Mouse (Mus musculus) neural tube, embryonic 13.5 days (tissue): ENCODE measurements around the gene Gm28308. TPM values are rescaled to one million over a fixed set of nuclear protein-coding genes. Genes with fewer than 3 reads are reported as not detected.
A peak's percentile ranks its signal among the peaks of the same experiment; 100 is the strongest.

Experiments
- ATAC-seq: fragments of 200-750 bp; cut with Nextera tagmentation; 2 replicates; pipeline ENCODE4 v1.8.0; 2017; ENCODE audit warnings: low read depth, mild to moderate bottlenecking, moderate TSS enrichment, moderate library complexity
- H3K27ac ChIP-seq: fragments of 300-500 bp; sonication (generic); replicated peaks from 2 replicates; pipeline ENCODE4 v1.5.1; 2015; ENCODE audit warnings: moderate library complexity, mild to moderate bottlenecking, inconsistent platforms
- H3K27me3 ChIP-seq: fragments of 300-500 bp; sonication (generic); 2 replicates; pipeline ENCODE4 v1.6.1; 2015; ENCODE audit warnings: mild to moderate bottlenecking, inconsistent platforms
- H3K36me3 ChIP-seq: fragments of 300-500 bp; sonication (generic); 2 replicates; pipeline ENCODE4 v1.6.1; 2015; ENCODE audit warnings: mild to moderate bottlenecking, inconsistent platforms
- H3K4me1 ChIP-seq: fragments of 300-500 bp; sonication (generic); replicated peaks from 2 replicates; pipeline ENCODE4 v1.6.1; 2015; ENCODE audit warnings: inconsistent platforms
- H3K4me2 ChIP-seq: fragments of 300-500 bp; sonication (generic); 2 replicates; pipeline ENCODE4 v1.6.1; 2015; ENCODE audit warnings: inconsistent platforms, mild to moderate bottlenecking, moderate library complexity
- H3K4me3 ChIP-seq: fragments of 300-500 bp; sonication (generic); 2 replicates; pipeline ENCODE4 v1.5.1; 2015; ENCODE audit warnings: mild to moderate bottlenecking, inconsistent platforms
- H3K9ac ChIP-seq: fragments of 300-500 bp; sonication (generic); 2 replicates; pipeline ENCODE4 v1.6.1; 2015; ENCODE audit warnings: moderate library complexity, mild to moderate bottlenecking, inconsistent platforms
- H3K9me3 ChIP-seq: fragments of 300-500 bp; sonication (generic); 2 replicates; pipeline ENCODE4 v1.6.1; 2016; ENCODE audit warnings: inconsistent platforms
- WGBS: fragments of 180-500 bp; shearing (Covaris S2); methylation state at CpG from one replicate; pipeline ENCODE4 v1.1.7; 2015; 5-methylcytosine and 5-hydroxymethylcytosine counted together
- polyA plus RNA-seq: library from polyadenylated mRNA; unstranded; fragments of >200 nt; fragmentation: Nextera tagmentation; extraction: Ambion mirVana; gene quantifications from 2 replicates; pipeline ENCODE4 v1.2.1, GENCODE M21; 2015

The Gm28308 gene
- polyA plus RNA-seq, 1 experiment from 2014 or later: not detected

- Histone ChIP-seq H3K4me3 (peak overlapping the region; percentile 89), H3K36me3 (no peaks in the 10 kb centered on the region), H3K27ac (peak overlapping the region; percentile 68), H3K9ac (peak overlapping the region; percentile 92), H3K4me2 (peak overlapping the region; percentile 75), H3K9me3 (no peaks in the 10 kb centered on the region), H3K4me1 (peaks cover 83% of the 10 kb centered on the region), H3K27me3 (peaks cover 20% of the 10 kb centered on the region)
- ATAC-seq: peak; percentile 33; the same call in 1 of the 2 replicates
- 1% methylated on average over 32 of the region's 32 CpGs for WGBS
Measured at GRCm38 (mm10) chr6:52157466-52158275, 55.5 kb downstream of the Gm28308 start.

- no peaks in the 10 kb centered on the region for H3K36me3 ChIP-seq
- no peak overlapping the region; the same call in 1 of the 2 replicates for H3K27ac ChIP-seq
- peaks cover 26% of the 10 kb centered on the region for H3K27me3 ChIP-seq
- 3% methylated on average over 20 of the region's 20 CpGs for WGBS
- H3K4me2 ChIP-seq: peak overlapping the region; percentile 75
- peak overlapping the region; percentile 92 for H3K9ac ChIP-seq
- H3K4me1 ChIP-seq: peaks cover 81% of the 10 kb centered on the region
- peak overlapping the region; percentile 89 for H3K4me3 ChIP-seq
- ATAC-seq: no peak
- H3K9me3 ChIP-seq: no peaks in the 10 kb centered on the region
Measured at GRCm38 (mm10) chr6:52156551-52157200, 56.5 kb downstream of the Gm28308 start.

GRCm38 (mm10) chr6:52155471-52155870 lies 57.7 kb downstream of the Gm28308 start:
- no peak overlapping the region for H3K27ac ChIP-seq
- H3K36me3 ChIP-seq: no peaks in the 10 kb centered on the region
- H3K4me2 ChIP-seq: peak overlapping the region; percentile 75
- H3K9me3 ChIP-seq: no peaks in the 10 kb centered on the region
- H3K9ac ChIP-seq: 0 out of 2 replicates have a peak overlapping the region, but pooled peaks have one; percentile 17
- 0 out of 2 replicates have a peak overlapping the region, but pooled peaks have one; percentile 89 for H3K4me3 ChIP-seq
- H3K4me1 ChIP-seq: peaks cover 77% of the 10 kb centered on the region
- no peak for ATAC-seq
- 45% methylated on average over 3 of the region's 3 CpGs for WGBS
- H3K27me3 ChIP-seq: peaks cover 26% of the 10 kb centered on the region

GRCm38 (mm10) chr6:52154044-52154443 lies 59.1 kb downstream of the Gm28308 start:
- Histone ChIP-seq H3K9me3 (no peaks in the 10 kb centered on the region), H3K4me3 (no peak overlapping the region), H3K27ac (no peak overlapping the region), H3K4me2 (0 out of 2 replicates have a peak overlapping the region, but pooled peaks have one; percentile 1), H3K27me3 (peaks cover 35% of the 10 kb centered on the region), H3K9ac (no peak overlapping the region), H3K36me3 (no peaks in the 10 kb centered on the region), H3K4me1 (peaks cover 66% of the 10 kb centered on the region)
- ATAC-seq: no peak
- WGBS: 19% methylated on average over 5 of the region's 5 CpGs

GRCm38 (mm10) chr6:52153270-52153669 lies 59.9 kb downstream of the Gm28308 start:
- Histone ChIP-seq H3K4me3 (no peak overlapping the region), H3K27me3 (peaks cover 35% of the 10 kb centered on the region), H3K4me1 (peaks cover 64% of the 10 kb centered on the region), H3K9me3 (no peaks in the 10 kb centered on the region), H3K27ac (0 out of 2 replicates have a peak overlapping the region, but pooled peaks have one; percentile 28), H3K9ac (no peak overlapping the region), H3K36me3 (no peaks in the 10 kb centered on the region), H3K4me2 (0 out of 2 replicates have a peak overlapping the region, but pooled peaks have one; percentile 13)
- no peak for ATAC-seq
- 5% methylated on average over 6 of the region's 6 CpGs for WGBS

GRCm38 (mm10) chr6:52152226-52153193 lies 60.6 kb downstream of the Gm28308 start:
- peaks cover 35% of the 10 kb centered on the region for H3K27me3 ChIP-seq
- 14% methylated on average over 16 of the region's 16 CpGs for WGBS
- ATAC-seq: no peak
- H3K9ac ChIP-seq: no peak overlapping the region
- no peaks in the 10 kb centered on the region for H3K36me3 ChIP-seq
- H3K4me3 ChIP-seq: no peak overlapping the region
- H3K27ac ChIP-seq: 0 out of 2 replicates have a peak overlapping the region, but pooled peaks have one; percentile 28
- H3K9me3 ChIP-seq: no peaks in the 10 kb centered on the region
- H3K4me2 ChIP-seq: 0 out of 2 replicates have a peak overlapping the region, but pooled peaks have one; percentile 13
- H3K4me1 ChIP-seq: peaks cover 59% of the 10 kb centered on the region

GRCm38 (mm10) chr6:52151571-52151970 lies 61.6 kb downstream of the Gm28308 start:
- H3K4me3 ChIP-seq: no peak overlapping the region
- no peak overlapping the region for H3K27ac ChIP-seq
- H3K27me3 ChIP-seq: peaks cover 33% of the 10 kb centered on the region
- H3K4me1 ChIP-seq: peaks cover 49% of the 10 kb centered on the region
- no peak overlapping the region for H3K4me2 ChIP-seq
- no peak overlapping the region for H3K9ac ChIP-seq
- no peaks in the 10 kb centered on the region for H3K36me3 ChIP-seq
- no peaks in the 10 kb centered on the region for H3K9me3 ChIP-seq
- no peak for ATAC-seq
- 44% methylated on average over 4 of the region's 4 CpGs for WGBS

- peaks cover 23% of the 10 kb centered on the region for H3K27me3 ChIP-seq
- peak overlapping the region; percentile 39 for H3K4me2 ChIP-seq
- 6% methylated on average over 16 of the region's 16 CpGs for WGBS
Measured at GRCm38 (mm10) chr6:52150401-52150966, 62.7 kb downstream of the Gm28308 start.

GRCm38 (mm10) chr6:52139115-52139514 lies 74.0 kb downstream of the Gm28308 start:
- no peak overlapping the region for H3K9ac ChIP-seq
- H3K36me3 ChIP-seq: no peaks in the 10 kb centered on the region
- no peaks in the 10 kb centered on the region for H3K27me3 ChIP-seq
- no peak overlapping the region for H3K4me2 ChIP-seq
- ATAC-seq: peak; percentile 74; the same call in 1 of the 2 replicates
- H3K27ac ChIP-seq: peak overlapping the region; percentile 34; the same call in 1 of the 2 replicates
- H3K4me1 ChIP-seq: peaks cover 28% of the 10 kb centered on the region
- WGBS: 51% methylated on average over 5 of the region's 5 CpGs
- no peak overlapping the region for H3K4me3 ChIP-seq
- no peaks in the 10 kb centered on the region for H3K9me3 ChIP-seq

More at GRCm38 (mm10) chr6:52150401-52150966, 62.7 kb downstream of the Gm28308 start:
- Histone ChIP-seq H3K27ac (no peak overlapping the region), H3K9me3 (no peaks in the 10 kb centered on the region), H3K4me3 (no peak overlapping the region), H3K36me3 (no peaks in the 10 kb centered on the region), H3K9ac (no peak overlapping the region), H3K4me1 (peaks cover 39% of the 10 kb centered on the region)
- ATAC-seq: no peak

GRCm38 (mm10) chr6:52138576-52138975 lies 74.6 kb downstream of the Gm28308 start:
- no peak overlapping the region for H3K4me2 ChIP-seq
- H3K36me3 ChIP-seq: no peaks in the 10 kb centered on the region
- H3K27me3 ChIP-seq: no peaks in the 10 kb centered on the region
- no peak overlapping the region for H3K4me3 ChIP-seq
- H3K4me1 ChIP-seq: peaks cover 28% of the 10 kb centered on the region
- no peak for ATAC-seq
- 27% methylated on average over 10 of the region's 10 CpGs for WGBS
- peak overlapping the region; percentile 34; the same call in 1 of the 2 replicates for H3K27ac ChIP-seq
- no peak overlapping the region for H3K9ac ChIP-seq
- H3K9me3 ChIP-seq: no peaks in the 10 kb centered on the region
